Mouse (Mus musculus) liver, adult 2 months (tissue): ENCODE results near the gene 1700013F07Rik.

ENCODE experiments used
- CTCF ChIP-seq: fragments of 200-500 bp; IDR thresholded peaks from 2 replicates; pipeline ENCODE4 v1.5.1; 2011; ENCODE audit warnings: low read depth, low read length, control low read depth
- POLR2A ChIP-seq: fragments of 200-500 bp; IDR thresholded peaks from 2 replicates; pipeline ENCODE4 v1.6.1; 2011; ENCODE audit warnings: low read length, control low read depth; ENCODE audit not compliant: insufficient read depth; ENCODE audit errors: extremely low read depth

DNA sequence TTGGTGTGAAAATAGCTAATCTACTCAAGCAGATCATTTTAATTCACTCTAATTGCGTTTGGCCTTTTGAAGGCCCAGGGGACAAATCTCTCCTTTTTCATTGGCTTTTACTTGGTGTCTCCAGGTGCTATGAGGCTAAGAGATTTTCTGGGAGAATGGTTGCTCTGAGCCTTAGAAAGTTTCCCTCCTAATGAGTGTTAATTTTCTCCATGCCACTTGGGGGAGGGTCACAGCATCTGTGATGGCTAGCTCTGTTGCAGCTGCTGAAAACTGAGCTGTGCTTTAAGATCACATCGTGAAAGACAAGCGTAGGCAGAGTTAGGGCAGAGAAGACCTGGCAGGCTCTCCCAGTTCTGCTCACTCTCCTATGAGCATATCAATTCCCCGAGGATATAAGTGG is 38.5 kb upstream of the 1700013F07Rik start:
- TF ChIP-seq CTCF: no peak
- no peak for TF ChIP-seq POLR2A
